Mouse (Mus musculus) embryonic facial prominence, embryonic 11.5 days (tissue): Measurements from ENCODE around the gene Rtf1. TPM values are rescaled to one million over a fixed set of nuclear protein-coding genes. Genes with fewer than 3 reads are reported as not detected.
"Not testable (repeated sequence)": the region's sequence is repeated elsewhere in the genome, so short reads cannot be mapped to it uniquely, and the experiment has no call there.

ENCODE experiments used
- ATAC-seq: fragments of 200-750 bp; cut with Nextera tagmentation; replicated peaks from 2 replicates; pipeline ENCODE4 v1.8.0; 2017; ENCODE audit warnings: low read depth; ENCODE audit not compliant: insufficient number of reproducible peaks, low FRiP score, low TSS enrichment
- DNase-seq: peaks from one replicate; pipeline ENCODE4 v3.0.0-alpha.2; 2015; ENCODE audit warnings: low spot score
- H3K27ac ChIP-seq: fragments of 300-500 bp; sonication (generic); replicated peaks from 2 replicates; pipeline ENCODE4 v1.5.1; 2014; ENCODE audit warnings: mild to moderate bottlenecking, low read depth, low read length, control low read depth
- H3K27me3 ChIP-seq: fragments of 300-500 bp; sonication (generic); 2 replicates; pipeline ENCODE4 v1.6.1; 2014; ENCODE audit warnings: mild to moderate bottlenecking, low read length, moderate library complexity, mixed read lengths; ENCODE audit not compliant: control insufficient read depth, insufficient read depth
- H3K36me3 ChIP-seq: fragments of 300-500 bp; sonication (generic); replicated peaks from 2 replicates; pipeline ENCODE4 v1.6.1; 2014; ENCODE audit warnings: low read depth, mild to moderate bottlenecking, low read length, moderate library complexity, mixed read lengths; ENCODE audit not compliant: control insufficient read depth, insufficient read depth
- H3K4me1 ChIP-seq: fragments of 300-500 bp; sonication (generic); 2 replicates; pipeline ENCODE4 v1.6.1; 2014; ENCODE audit warnings: low read length, mixed read lengths; ENCODE audit not compliant: control insufficient read depth, insufficient read depth
- H3K4me2 ChIP-seq: fragments of 300-500 bp; sonication (generic); 2 replicates; pipeline ENCODE4 v1.6.1; 2014; ENCODE audit warnings: low read depth, mild to moderate bottlenecking, control low read depth, low read length, moderate library complexity
- H3K4me3 ChIP-seq: fragments of 300-500 bp; sonication (generic); 2 replicates; pipeline ENCODE4 v1.5.1; 2014; ENCODE audit warnings: low read depth, low read length, control low read depth
- H3K9ac ChIP-seq: fragments of 300-500 bp; sonication (generic); replicated peaks from 2 replicates; pipeline ENCODE4 v1.6.1; 2014; ENCODE audit warnings: mild to moderate bottlenecking, control low read depth, low read length
- H3K9me3 ChIP-seq: fragments of 300-500 bp; sonication (generic); replicated peaks from 2 replicates; pipeline ENCODE4 v1.6.1; 2016; ENCODE audit warnings: mild to moderate bottlenecking, low read length, inconsistent platforms, mixed read lengths; ENCODE audit not compliant: control insufficient read depth
- WGBS: fragments of 180-500 bp; shearing (Covaris S2); extraction: QIAGEN DNeasy Blood & Tissue Kit; methylation state at CpG from one replicate; pipeline ENCODE4 v1.1.7; 2014; 5-methylcytosine and 5-hydroxymethylcytosine counted together
- polyA plus RNA-seq: library from polyadenylated mRNA; unstranded; fragments of >200 nt; fragmentation: Nextera tagmentation; extraction: Ambion mirVana; gene quantifications from 2 replicates; pipeline ENCODE4 v1.2.1, GENCODE M21; 2014

Rtf1 gene
- polyA plus RNA-seq, 1 experiment from 2014 or later = 38.4 TPM

GRCm38 (mm10) chr2:119703171-119703570 lies 28.3 kb downstream of the Rtf1 start:
- no peaks in the 10 kb centered on the region for H3K9me3 ChIP-seq
- H3K9ac ChIP-seq = no peak overlapping the region
- H3K4me2 ChIP-seq = no peak overlapping the region
- no peak overlapping the region for H3K4me3 ChIP-seq
- H3K4me1 ChIP-seq = no peaks in the 10 kb centered on the region
- H3K36me3 ChIP-seq = no peaks in the 10 kb centered on the region
- no peak overlapping the region for H3K27ac ChIP-seq
- no peaks in the 10 kb centered on the region for H3K27me3 ChIP-seq
- ATAC-seq (no peak), DNase-seq (no peak)
- 100% methylated on average over 2 of the region's 2 CpGs for WGBS

- H3K9me3 ChIP-seq = no peaks in the 10 kb centered on the region
- no peaks in the 10 kb centered on the region for H3K27me3 ChIP-seq
- no peak overlapping the region for H3K4me3 ChIP-seq
- no peak overlapping the region for H3K27ac ChIP-seq
- ATAC-seq (no peak), DNase-seq (no peak)
- H3K4me1 ChIP-seq = no peaks in the 10 kb centered on the region
- WGBS = 90% methylated on average over 3 of the region's 3 CpGs
- no peak overlapping the region for H3K4me2 ChIP-seq
- H3K9ac ChIP-seq = no peak overlapping the region
- H3K36me3 ChIP-seq = peaks cover 3% of the 10 kb centered on the region
These were observed 32.8 kb downstream of the Rtf1 start for GRCm38 (mm10) chr2:119707676-119708075.

GRCm38 (mm10) chr2:119710011-119710410 lies 35.1 kb downstream of the Rtf1 start:
- WGBS = 93% methylated on average over 3 of the region's 3 CpGs
- Histone ChIP-seq H3K4me2 (no peak overlapping the region), H3K9me3 (no peaks in the 10 kb centered on the region), H3K27ac (no peak overlapping the region), H3K9ac (no peak overlapping the region), H3K4me1 (no peaks in the 10 kb centered on the region), H3K27me3 (no peaks in the 10 kb centered on the region), H3K36me3 (peaks cover 3% of the 10 kb centered on the region), H3K4me3 (no peak overlapping the region)
- DNase-seq (no peak), ATAC-seq (no peak)

- H3K4me3 ChIP-seq, H3K27me3 ChIP-seq, H3K27ac ChIP-seq, H3K4me1 ChIP-seq, H3K36me3 ChIP-seq, DNase-seq, H3K9ac ChIP-seq, H3K9me3 ChIP-seq, H3K4me2 ChIP-seq, ATAC-seq: not testable (repeated sequence)
- 88% methylated on average over 2 of the region's 2 CpGs for WGBS
These were observed 41.0 kb downstream of the Rtf1 start for GRCm38 (mm10) chr2:119715868-119716267.

- peaks cover 20% of the 10 kb centered on the region for H3K36me3 ChIP-seq
- no peaks in the 10 kb centered on the region for H3K27me3 ChIP-seq
- H3K9me3 ChIP-seq = no peaks in the 10 kb centered on the region
- H3K4me3 ChIP-seq = no peak overlapping the region
- no peak overlapping the region for H3K4me2 ChIP-seq
- ATAC-seq (no peak), DNase-seq (no peak)
- WGBS = 98% methylated on average over 8 of the region's 8 CpGs
- no peaks in the 10 kb centered on the region for H3K4me1 ChIP-seq
- H3K27ac ChIP-seq = no peak overlapping the region
- no peak overlapping the region for H3K9ac ChIP-seq
These were observed 46.2 kb downstream of the Rtf1 start for GRCm38 (mm10) chr2:119721070-119721469.

GRCm38 (mm10) chr2:119727762-119728416 lies 53.0 kb downstream of the Rtf1 start:
- Histone ChIP-seq H3K4me2 (no peak overlapping the region), H3K27ac (no peak overlapping the region), H3K4me1 (no peaks in the 10 kb centered on the region), H3K9me3 (no peaks in the 10 kb centered on the region), H3K27me3 (no peaks in the 10 kb centered on the region), H3K9ac (no peak overlapping the region), H3K36me3 (peaks cover 11% of the 10 kb centered on the region), H3K4me3 (no peak overlapping the region)
- DNase-seq = no peak
- WGBS = 88% methylated on average over 3 of the region's 3 CpGs
- ATAC-seq = no peak

GRCm38 (mm10) chr2:119730735-119731134 lies 55.9 kb downstream of the Rtf1 start:
- DNase-seq (no peak), ATAC-seq (no peak)
- no peak overlapping the region for H3K4me3 ChIP-seq
- H3K4me2 ChIP-seq = no peak overlapping the region
- WGBS = 87% methylated on average over 4 of the region's 4 CpGs
- peaks cover 5% of the 10 kb centered on the region for H3K36me3 ChIP-seq
- no peak overlapping the region for H3K9ac ChIP-seq
- no peaks in the 10 kb centered on the region for H3K4me1 ChIP-seq
- H3K27ac ChIP-seq = no peak overlapping the region
- H3K27me3 ChIP-seq = no peaks in the 10 kb centered on the region
- no peaks in the 10 kb centered on the region for H3K9me3 ChIP-seq

GRCm38 (mm10) chr2:119737124-119737523 lies 62.3 kb downstream of the Rtf1 start:
- Histone ChIP-seq H3K36me3 (peaks cover 3% of the 10 kb centered on the region), H3K27ac (no peak overlapping the region), H3K27me3 (peaks cover under 1% of the 10 kb centered on the region), H3K4me2 (no peak overlapping the region), H3K9me3 (no peaks in the 10 kb centered on the region), H3K4me3 (no peak overlapping the region), H3K9ac (no peak overlapping the region), H3K4me1 (no peaks in the 10 kb centered on the region)
- ATAC-seq (no peak), DNase-seq (no peak)
- WGBS = 24% methylated on average over 12 of the region's 12 CpGs
